Mouse (Mus musculus) gastrocnemius, adult 18-20 months (tissue): ENCODE results near the gene Cubn. TPM values are rescaled to one million over a fixed set of nuclear protein-coding genes. Genes with fewer than 3 reads are reported as not detected.
A peak's percentile ranks its signal among the peaks of the same experiment; 100 is the strongest.

ENCODE experiments used
- DNase-seq: peaks from one replicate; pipeline ENCODE4 v3.0.0; 2021; ENCODE audit warnings: low spot score
- total RNA-seq, 2 experiments: library from RNA; stranded (reverse); gene quantifications; 2 replicates each; pipeline ENCODE4 v1.2.3; 2021

Gene Cubn
- total RNA-seq, 2 experiments from 2014 or later = 0.05 to 0.16 TPM

GRCm38 (mm10) chr2:13357885-13358552 is 133.6 kb downstream of the Cubn start:
- DNase-seq = no peak

- no peak for DNase-seq
These were observed 138.8 kb downstream of the Cubn start for GRCm38 (mm10) chr2:13352775-13353174.

- DNase-seq = no peak
These were observed 139.4 kb downstream of the Cubn start for GRCm38 (mm10) chr2:13352112-13352728.

- DNase-seq = no peak
These were observed 149.2 kb downstream of the Cubn start for GRCm38 (mm10) chr2:13342325-13342926.

GRCm38 (mm10) chr2:13335446-13335845 is 156.2 kb downstream of the Cubn start:
- DNase-seq = no peak

GRCm38 (mm10) chr2:13329754-13330417 is 161.7 kb downstream of the Cubn start:
- DNase-seq = no peak

- no peak for DNase-seq
These were observed 188.2 kb downstream of the Cubn start for GRCm38 (mm10) chr2:13303376-13303775.

- DNase-seq = no peak
These were observed 192.6 kb downstream of the Cubn start for GRCm38 (mm10) chr2:13299031-13299430.

- DNase-seq = no peak
These were observed 193.9 kb downstream of the Cubn start for GRCm38 (mm10) chr2:13297733-13298132.

GRCm38 (mm10) chr2:13290661-13291060 is 201.0 kb downstream of the Cubn start:
- DNase-seq = peak; percentile 36

GRCm38 (mm10) chr2:13290070-13290469 is 201.5 kb downstream of the Cubn start:
- DNase-seq = no peak

GRCm38 (mm10) chr2:13278114-13278862 is 213.3 kb downstream of the Cubn start:
- DNase-seq = peak; percentile 9

GRCm38 (mm10) chr2:13275874-13276273 is 215.7 kb downstream of the Cubn start:
- DNase-seq = no peak

- peak; percentile 99 for DNase-seq
These were observed 220.3 kb downstream of the Cubn start, which contains the start of gene Rsu1 for GRCm38 (mm10) chr2:13271165-13271957. Gene Rsu1, minus strand, starts transcription at chr2:13271415.

- no peak for DNase-seq
These were observed 220.9 kb downstream of the Cubn start for GRCm38 (mm10) chr2:13270736-13271135.

GRCm38 (mm10) chr2:13268681-13269293 is 222.8 kb downstream of the Cubn start:
- no peak for DNase-seq

GRCm38 (mm10) chr2:13264875-13265274 is 226.7 kb downstream of the Cubn start:
- DNase-seq = peak; percentile 12

GRCm38 (mm10) chr2:13263150-13263549 is 228.5 kb downstream of the Cubn start:
- no peak for DNase-seq

- no peak for DNase-seq
These were observed 233.0 kb downstream of the Cubn start for GRCm38 (mm10) chr2:13258606-13259005.

GRCm38 (mm10) chr2:13240711-13241110 is 250.9 kb downstream of the Cubn start:
- no peak for DNase-seq
